Mouse (Mus musculus): Measurements from ENCODE around the gene Phf23. TPM values are rescaled to one million over a fixed set of nuclear protein-coding genes. Genes with fewer than 3 reads are reported as not detected.

The Phf23 gene
- polyA plus RNA-seq, 1 experiment: 58.6 TPM

GRCm38 (mm10) chr11:69998567-69999491 is 3.3 kb downstream of the Phf23 start:
- Histone ChIP-seq H3K4me3 (no peak overlapping the region), H3ac (ENCODE audit: control insufficient read depth, insufficient read length) (no peak overlapping the region), H3K27me3 (ENCODE audit: control insufficient read depth, insufficient read depth, insufficient read length) (no peaks in the 10 kb centered on the region), H3K4me2 (ENCODE audit: low read depth) (no peak overlapping the region), H3K36me3 (ENCODE audit: control insufficient read depth, insufficient read depth) (peaks cover 32% of the 10 kb centered on the region), H3K79me2 (ENCODE audit: control insufficient read depth, insufficient read depth) (peaks cover 65% of the 10 kb centered on the region)
- no peak for TF ChIP-seq CEBPB (IDR thresholded peaks at IDR 0.05; ENCODE audit: insufficient read depth, poor library complexity, severe bottlenecking)
- no peak for TF ChIP-seq REST (IDR thresholded peaks at IDR 0.05; ENCODE audit: insufficient read depth, insufficient read length)
- no peak for TF ChIP-seq MYOG (IDR thresholded peaks at IDR 0.05; ENCODE audit: control insufficient read depth in 1 of 3, insufficient read depth in 1 of 3, insufficient read length in 2 of 3, low read depth in 2 of 3)
- no peak for TF ChIP-seq E2F4 (IDR thresholded peaks at IDR 0.05; ENCODE audit: insufficient read depth)
- no peak for TF ChIP-seq SRF (IDR thresholded peaks at IDR 0.05; ENCODE audit: control insufficient read depth, insufficient read length, low read depth)
- no peak for TF ChIP-seq USF1 (IDR thresholded peaks at IDR 0.05; ENCODE audit: low read depth)
- no peak for TF ChIP-seq TCF12 (IDR thresholded peaks at IDR 0.05; ENCODE audit: insufficient read depth, poor library complexity, severe bottlenecking)
- TF ChIP-seq POLR2A (IDR thresholded peaks at IDR 0.05; ENCODE audit: insufficient read length, low read depth): no peak

DNA sequence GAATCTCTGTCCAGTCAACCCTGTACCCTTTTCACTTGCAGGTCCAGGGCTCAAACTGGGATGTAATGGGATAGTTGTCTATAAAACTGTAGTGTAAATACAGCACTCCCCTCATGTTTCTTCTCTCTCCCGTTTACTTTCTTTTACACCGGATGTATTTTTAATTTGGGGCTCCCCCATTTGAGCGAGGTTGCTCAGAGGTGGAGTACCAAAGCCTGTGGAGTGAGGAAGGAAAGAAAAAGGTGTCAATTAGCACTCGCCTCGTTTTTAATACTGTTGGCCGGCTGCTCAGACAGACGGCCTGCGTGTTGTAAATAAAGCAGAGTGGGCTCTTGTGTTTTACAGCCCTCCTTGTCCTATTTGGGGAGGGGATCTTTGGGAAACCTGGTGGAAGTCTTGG is 4.1 kb downstream of the Phf23 start:
- no peaks in the 10 kb centered on the region for H3K27me3 ChIP-seq (ENCODE audit: control insufficient read depth, insufficient read depth, insufficient read length)
- H3K4me2 ChIP-seq (ENCODE audit: low read depth): peak overlapping the region; percentile 38
- H3K4me3 ChIP-seq: peak overlapping the region; percentile 72
- peaks cover 24% of the 10 kb centered on the region for H3K36me3 ChIP-seq (ENCODE audit: control insufficient read depth, insufficient read depth)
- TF ChIP-seq TCF12 (IDR thresholded peaks at IDR 0.05; ENCODE audit: insufficient read depth, poor library complexity, severe bottlenecking) (no peak), MYOD1 (IDR thresholded peaks at IDR 0.05; ENCODE audit: control insufficient read depth in 1 of 3, insufficient read length in 2 of 3, low read depth in 2 of 3) (no peak), REST (IDR thresholded peaks at IDR 0.05; ENCODE audit: insufficient read depth, insufficient read length) (no peak)
- no peak overlapping the region for H3ac ChIP-seq (ENCODE audit: control insufficient read depth, insufficient read length)
- H3K79me2 ChIP-seq (ENCODE audit: control insufficient read depth, insufficient read depth): peaks cover 64% of the 10 kb centered on the region

- H3K27me3 ChIP-seq (ENCODE audit: control insufficient read depth, insufficient read depth, insufficient read length): no peaks in the 10 kb centered on the region
- TF ChIP-seq CEBPB (IDR thresholded peaks at IDR 0.05; ENCODE audit: insufficient read depth, poor library complexity, severe bottlenecking) (0 out of 2 replicates have a peak, but pooled peaks have one; percentile 4), USF1 (IDR thresholded peaks at IDR 0.05; ENCODE audit: low read depth) (peak; percentile 99), TCF12 (IDR thresholded peaks at IDR 0.05; ENCODE audit: insufficient read depth, poor library complexity, severe bottlenecking) (no peak), MAX (IDR thresholded peaks at IDR 0.05; ENCODE audit: low read depth) (peak; percentile 30), MYOD1 (IDR thresholded peaks at IDR 0.05; ENCODE audit: control insufficient read depth in 1 of 3, insufficient read length in 2 of 3, low read depth in 2 of 3) (peak in 1 of 3 experiments; percentile 18), E2F4 (IDR thresholded peaks at IDR 0.05; ENCODE audit: insufficient read depth) (no peak), REST (IDR thresholded peaks at IDR 0.05; ENCODE audit: insufficient read depth, insufficient read length) (no peak), POLR2A (IDR thresholded peaks at IDR 0.05; ENCODE audit: insufficient read length, low read depth) (peak; percentile 99), MYOG (IDR thresholded peaks at IDR 0.05; ENCODE audit: control insufficient read depth in 1 of 3, insufficient read depth in 1 of 3, insufficient read length in 2 of 3, low read depth in 2 of 3) (peak in 1 of 3 experiments; percentile 61), POLR2AphosphoS2 (IDR thresholded peaks at IDR 0.05; ENCODE audit: insufficient read length, low read depth) (peak; percentile 100), SRF (IDR thresholded peaks at IDR 0.05; ENCODE audit: control insufficient read depth, insufficient read length, low read depth) (peak; percentile 74), TCF3 (IDR thresholded peaks at IDR 0.05; ENCODE audit: insufficient read length, low read depth) (no peak)
- peak within 1 kb of the TSS; percentile 95 for H3K4me2 ChIP-seq (ENCODE audit: low read depth)
- peaks cover 61% of the 10 kb centered on the region for H3K79me2 ChIP-seq (ENCODE audit: control insufficient read depth, insufficient read depth)
- peak within 1 kb of the TSS; percentile 72 for H3K4me3 ChIP-seq
- peaks cover 25% of the 10 kb centered on the region for H3K36me3 ChIP-seq (ENCODE audit: control insufficient read depth, insufficient read depth)
- H3ac ChIP-seq (ENCODE audit: control insufficient read depth, insufficient read length): peak within 1 kb of the TSS; percentile 49
Observed at GRCm38 (mm10) chr11:70000396-70000898, 4.9 kb downstream of the Phf23 start, which contains the start of gene Dvl2. Gene Dvl2, plus strand, starts transcription at chr11:70000595.

GRCm38 (mm10) chr11:70001159-70001558 is 5.6 kb downstream of the Phf23 start:
- TF ChIP-seq MYOD1 (IDR thresholded peaks at IDR 0.05; ENCODE audit: control insufficient read depth in 1 of 3, insufficient read length in 2 of 3, low read depth in 2 of 3) (no peak), POLR2A (IDR thresholded peaks at IDR 0.05; ENCODE audit: insufficient read length, low read depth) (no peak), E2F4 (IDR thresholded peaks at IDR 0.05; ENCODE audit: insufficient read depth) (no peak)
- H3K4me3 ChIP-seq: peak overlapping the region; percentile 72
- peak overlapping the region; percentile 95 for H3K4me2 ChIP-seq (ENCODE audit: low read depth)
- no peaks in the 10 kb centered on the region for H3K27me3 ChIP-seq (ENCODE audit: control insufficient read depth, insufficient read depth, insufficient read length)
- H3ac ChIP-seq (ENCODE audit: control insufficient read depth, insufficient read length): peak overlapping the region; percentile 49
- peaks cover 55% of the 10 kb centered on the region for H3K79me2 ChIP-seq (ENCODE audit: control insufficient read depth, insufficient read depth)
- H3K36me3 ChIP-seq (ENCODE audit: control insufficient read depth, insufficient read depth): peaks cover 29% of the 10 kb centered on the region

GRCm38 (mm10) chr11:70001865-70002264 is 6.3 kb downstream of the Phf23 start:
- Histone ChIP-seq H3K36me3 (ENCODE audit: control insufficient read depth, insufficient read depth) (peaks cover 33% of the 10 kb centered on the region), H3K27me3 (ENCODE audit: control insufficient read depth, insufficient read depth, insufficient read length) (no peaks in the 10 kb centered on the region), H3ac (ENCODE audit: control insufficient read depth, insufficient read length) (no peak overlapping the region), H3K4me3 (peak overlapping the region; percentile 72), H3K79me2 (ENCODE audit: control insufficient read depth, insufficient read depth) (peaks cover 51% of the 10 kb centered on the region), H3K4me2 (ENCODE audit: low read depth) (peak overlapping the region; percentile 95)
- TF ChIP-seq MYOD1 (IDR thresholded peaks at IDR 0.05; ENCODE audit: control insufficient read depth in 1 of 3, insufficient read length in 2 of 3, low read depth in 2 of 3): no peak
- no peak for TF ChIP-seq MAX (IDR thresholded peaks at IDR 0.05; ENCODE audit: low read depth)
- no peak for TF ChIP-seq E2F4 (IDR thresholded peaks at IDR 0.05; ENCODE audit: insufficient read depth)
- TF ChIP-seq TCF12 (IDR thresholded peaks at IDR 0.05; ENCODE audit: insufficient read depth, poor library complexity, severe bottlenecking): no peak
- no peak for TF ChIP-seq CEBPB (IDR thresholded peaks at IDR 0.05; ENCODE audit: insufficient read depth, poor library complexity, severe bottlenecking)
- TF ChIP-seq POLR2AphosphoS2 (IDR thresholded peaks at IDR 0.05; ENCODE audit: insufficient read length, low read depth): no peak
- no peak for TF ChIP-seq SRF (IDR thresholded peaks at IDR 0.05; ENCODE audit: control insufficient read depth, insufficient read length, low read depth)
- TF ChIP-seq MYOG (IDR thresholded peaks at IDR 0.05; ENCODE audit: control insufficient read depth in 1 of 3, insufficient read depth in 1 of 3, insufficient read length in 2 of 3, low read depth in 2 of 3): no peak
- TF ChIP-seq POLR2A (IDR thresholded peaks at IDR 0.05; ENCODE audit: insufficient read length, low read depth): no peak
- TF ChIP-seq REST (IDR thresholded peaks at IDR 0.05; ENCODE audit: insufficient read depth, insufficient read length): no peak
- no peak for TF ChIP-seq TCF3 (IDR thresholded peaks at IDR 0.05; ENCODE audit: insufficient read length, low read depth)
- TF ChIP-seq USF1 (IDR thresholded peaks at IDR 0.05; ENCODE audit: low read depth): no peak
